Mouse (Mus musculus) liver, adult (tissue): ENCODE data around the gene Lsm14a.

Experiments used
- GATA4 ChIP-seq: IDR thresholded peaks from 2 replicates; pipeline ENCODE4 v1.6.1; 2014; ENCODE audit warnings: mild to moderate bottlenecking, low read length; ENCODE audit not compliant: insufficient replicate concordance

Gene Lsm14a

DNA sequence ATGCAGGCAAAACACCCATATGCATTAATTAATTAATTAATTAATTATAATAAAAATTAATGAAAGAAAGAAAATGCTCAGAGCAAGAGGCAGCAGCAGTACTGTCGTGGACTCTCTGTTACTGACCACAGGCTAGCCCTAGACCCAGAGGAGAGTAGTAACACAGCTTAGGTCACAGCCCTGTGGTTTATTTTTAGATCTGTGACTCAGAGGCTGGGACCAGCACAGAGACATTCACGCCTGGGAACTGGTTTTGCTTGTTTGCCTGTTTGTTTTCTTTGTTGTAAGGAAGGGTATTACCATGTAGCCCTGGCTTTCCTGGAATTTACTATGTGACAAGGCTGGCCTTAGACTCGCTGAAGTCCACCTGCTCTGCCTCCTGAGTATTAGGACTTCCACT, 65.6 kb downstream of the Lsm14a start:
- TF ChIP-seq GATA4 = no peak

- no peak for TF ChIP-seq GATA4
Observed at GRCm38 (mm10) chr7:34324857-34325256, 68.3 kb downstream of the Lsm14a start.

GRCm38 (mm10) chr7:34324005-34324404, 69.1 kb downstream of the Lsm14a start:
- TF ChIP-seq GATA4 = no peak

GRCm38 (mm10) chr7:34323351-34323750, 69.8 kb downstream of the Lsm14a start:
- TF ChIP-seq GATA4 = no peak

GRCm38 (mm10) chr7:34321958-34322357, 71.2 kb downstream of the Lsm14a start:
- no peak for TF ChIP-seq GATA4

DNA sequence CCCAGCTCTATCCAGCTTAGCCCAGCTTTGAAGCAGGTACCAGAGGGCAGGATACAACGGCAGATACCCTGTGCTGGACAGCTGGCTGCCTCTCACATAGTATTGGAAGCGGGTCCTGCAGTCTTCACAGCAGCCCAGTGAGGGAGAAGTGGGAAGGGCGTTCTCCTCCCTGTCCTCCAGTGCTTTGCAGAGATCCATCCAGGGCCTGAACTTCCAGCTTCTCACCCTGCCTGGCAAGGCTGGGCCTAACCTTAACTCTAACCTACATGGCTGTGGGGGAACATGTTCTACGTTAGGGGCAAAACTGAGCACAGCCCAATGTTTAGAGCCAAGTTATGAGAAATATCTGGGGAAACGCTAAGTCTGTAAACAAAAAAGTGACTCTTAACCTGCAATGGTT, 72.0 kb downstream of the Lsm14a start:
- no peak for TF ChIP-seq GATA4

GRCm38 (mm10) chr7:34319957-34320356, 73.2 kb downstream of the Lsm14a start:
- TF ChIP-seq GATA4 = 0 out of 2 replicates have a peak, but pooled peaks have one; percentile 23

- TF ChIP-seq GATA4 = no peak
Observed at GRCm38 (mm10) chr7:34319123-34319522, 74.0 kb downstream of the Lsm14a start.

DNA sequence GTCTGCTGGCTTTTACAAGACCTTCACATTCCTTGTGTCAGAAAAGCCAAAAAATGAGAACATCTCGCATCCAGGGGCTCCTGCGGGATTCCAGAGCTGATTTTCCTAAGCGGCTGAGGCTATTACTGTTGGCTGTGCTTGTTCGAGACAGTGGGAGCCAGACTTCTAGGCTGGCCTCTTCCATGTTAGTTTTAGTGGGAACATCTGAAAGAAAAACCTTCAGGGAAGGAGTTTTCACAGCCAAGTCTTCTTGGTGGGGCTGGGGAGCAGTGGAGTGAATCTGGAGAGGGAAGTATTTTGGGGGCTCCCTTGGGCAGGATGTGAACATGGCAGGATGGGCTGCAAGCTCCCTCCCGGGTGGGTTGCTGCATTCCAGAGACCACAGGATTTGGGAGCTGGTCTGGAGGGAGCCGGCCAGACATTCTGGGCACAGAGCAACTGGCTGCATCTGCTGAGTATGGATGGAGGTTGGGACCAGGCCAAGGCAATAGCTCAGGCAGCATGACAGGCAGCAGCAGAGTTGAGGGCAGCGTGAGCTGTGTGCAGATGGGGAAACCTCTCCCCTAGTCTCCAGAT, 75.1 kb downstream of the Lsm14a start:
- TF ChIP-seq GATA4 = no peak

DNA sequence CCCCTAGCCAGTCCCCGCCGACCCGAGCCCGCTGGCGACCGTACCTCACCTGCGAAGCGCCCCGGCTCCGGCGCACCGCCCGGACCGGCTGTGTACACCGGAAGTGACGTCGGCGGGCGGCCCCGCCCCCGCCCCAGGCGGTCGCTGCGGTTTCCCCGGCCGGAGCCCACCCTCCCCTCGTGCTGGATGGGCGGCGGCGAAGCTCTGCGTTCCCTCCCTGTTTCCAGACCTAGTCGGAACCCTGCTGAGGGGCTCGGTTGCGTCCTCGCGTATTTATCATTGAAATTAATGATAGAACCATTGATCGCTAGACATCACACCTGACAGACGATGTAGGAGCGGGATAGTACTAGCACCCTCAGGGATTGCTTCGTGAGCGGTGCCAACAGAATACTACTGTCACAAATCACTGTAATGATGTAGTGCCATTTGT, 79.7 kb downstream of the Lsm14a start, which contains the start of gene 4931406P16Rik:
4931406P16Rik (minus strand) TSS at position 109 of the 433 bp plus-strand sequence.
- TF ChIP-seq GATA4 = no peak

GRCm38 (mm10) chr7:34312786-34313442, 80.2 kb downstream of the Lsm14a start:
- peak; percentile 89; the same call in 1 of the 2 replicates for TF ChIP-seq GATA4

DNA sequence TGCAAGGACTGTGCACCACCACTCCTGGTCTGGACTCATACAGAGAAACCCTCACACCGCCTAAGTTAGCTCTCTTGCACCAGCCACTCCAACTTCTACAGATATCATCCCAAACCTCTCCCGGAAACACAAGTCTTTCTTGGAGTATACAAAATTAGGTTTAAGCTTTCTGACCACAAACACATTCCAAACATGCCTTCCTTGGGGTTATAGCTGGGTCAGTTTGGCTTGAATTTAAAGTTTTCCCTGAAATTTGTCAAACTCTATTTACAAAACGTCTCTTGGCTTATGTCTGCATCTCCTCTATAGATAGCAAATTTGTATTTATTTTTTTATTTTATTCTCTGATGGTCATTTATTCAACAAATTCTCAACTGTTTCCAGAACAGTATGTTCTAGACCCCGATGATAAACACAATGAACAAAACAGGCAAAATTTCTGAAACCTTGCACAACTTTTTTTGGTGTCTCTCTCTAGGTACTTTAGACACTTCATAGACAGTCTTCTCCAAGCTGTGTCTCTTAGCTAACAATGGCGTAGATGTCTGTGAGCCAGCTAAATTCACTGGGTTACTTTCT, 83.8 kb downstream of the Lsm14a start:
- TF ChIP-seq GATA4 = no peak

DNA sequence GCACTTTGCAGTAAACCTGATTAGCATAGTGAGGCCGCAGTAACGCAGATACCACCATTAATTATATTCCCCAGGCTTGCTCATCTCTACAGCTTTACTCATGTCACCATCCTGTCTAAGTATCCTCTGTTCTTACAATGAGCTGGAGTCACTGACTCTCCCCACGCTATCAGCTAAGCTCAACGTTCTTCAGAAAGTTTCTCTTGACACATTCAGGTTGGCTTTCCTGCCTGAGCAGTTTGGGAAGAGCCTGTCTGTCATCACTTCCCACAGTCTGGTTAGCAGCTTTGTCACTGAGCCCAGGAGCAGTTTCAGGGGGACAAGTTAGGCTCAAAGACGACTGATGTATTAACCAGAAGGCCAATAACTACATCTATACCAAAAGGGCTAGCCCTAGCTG, 84.5 kb downstream of the Lsm14a start:
- no peak for TF ChIP-seq GATA4

DNA sequence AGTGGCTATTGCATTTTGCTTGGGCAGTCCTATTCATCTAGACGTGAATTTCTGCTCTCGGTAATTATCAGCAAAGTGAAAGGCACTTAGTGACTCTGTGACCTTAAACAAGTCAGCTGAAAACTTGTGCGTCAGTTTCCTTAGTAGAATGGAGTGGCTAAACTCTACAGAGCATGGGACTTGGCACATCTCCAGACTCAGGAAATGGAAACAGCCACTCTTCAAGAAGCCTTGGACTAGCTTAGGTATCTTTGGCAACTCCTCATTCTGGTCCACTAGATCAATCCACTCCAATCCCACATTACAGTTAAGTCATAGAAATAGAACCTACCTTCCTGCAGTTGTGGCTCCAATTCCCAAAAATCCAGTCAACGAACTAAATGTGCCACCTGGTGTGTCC, 87.7 kb downstream of the Lsm14a start:
- TF ChIP-seq GATA4 = 0 out of 2 replicates have a peak, but pooled peaks have one; percentile 46

GRCm38 (mm10) chr7:34302651-34303050, 90.5 kb downstream of the Lsm14a start:
- TF ChIP-seq GATA4 = no peak

DNA sequence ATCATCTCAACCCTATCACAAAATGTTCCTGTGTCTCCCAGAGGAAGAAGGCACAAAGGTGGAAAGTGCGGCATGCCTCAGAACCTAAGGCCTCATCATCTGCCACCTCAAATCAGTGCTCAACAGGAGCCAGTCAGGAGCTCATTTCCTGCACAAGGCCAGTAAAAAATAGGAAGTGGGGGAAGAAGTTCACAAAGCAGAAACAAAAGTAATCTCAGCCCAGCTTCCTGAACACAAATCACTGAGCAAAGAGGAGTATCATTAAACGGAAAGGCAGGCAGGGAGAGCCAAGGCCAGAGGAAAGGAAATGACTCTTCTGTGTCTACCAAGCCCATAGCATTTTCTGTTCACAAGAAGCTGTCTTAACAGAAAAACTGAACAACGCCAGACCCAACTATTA, 91.2 kb downstream of the Lsm14a start:
- peak; percentile 96 for TF ChIP-seq GATA4
